ENCODE assay signal across 16 mouse cellular contexts in the genomic region with DNA sequence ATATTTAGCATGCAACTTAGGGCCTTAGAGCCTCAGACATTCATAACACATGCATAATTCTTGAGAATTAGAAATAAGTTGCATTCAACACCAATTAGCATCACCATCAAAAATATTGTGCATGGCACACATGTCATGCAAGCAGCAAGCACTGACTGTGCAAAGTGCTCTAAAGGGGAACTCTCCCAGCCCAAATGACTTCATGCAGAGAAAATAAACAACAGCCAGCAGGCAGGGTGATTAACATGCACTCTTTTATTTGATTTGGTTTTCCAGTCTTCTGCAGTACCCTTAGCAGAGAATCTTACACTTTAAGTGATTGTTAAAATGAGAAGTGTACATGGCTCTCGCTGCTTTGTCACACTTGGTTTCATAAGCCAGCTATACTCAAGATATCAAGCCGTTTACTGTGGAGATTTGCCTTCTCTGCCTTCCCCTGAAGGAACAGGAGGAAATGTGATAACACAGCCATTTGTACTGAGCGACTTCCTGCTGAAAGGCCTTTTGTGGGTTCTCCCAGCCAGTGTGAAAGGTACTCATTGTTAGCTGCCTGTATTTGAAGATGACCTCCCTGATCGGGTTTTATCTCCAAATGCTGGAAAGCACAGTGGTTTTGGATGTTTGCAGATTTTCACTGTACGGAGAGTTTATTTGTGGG.
DNase-seq lines count a peak whose midpoint lies in the region; ATAC-seq lines count a peak whose summit lies in the region.
"Had no signal": no experiment of that assay in that cellular context is flagged by ENCODE, and none has a peak within 500 bp of the region (broad histone marks: within the 10 kb centered on the region; RNA-seq: fewer than 3 reads in every experiment).

No protein-coding gene starts in this region.

- no peak overlapping the region for H3K9ac ChIP-seq in heart, embryonic 12.5 days
- H3K9ac ChIP-seq: embryonic facial prominence, embryonic 13.5 days; forebrain, embryonic 13.5 days; heart, embryonic 15.5 days; intestine, embryonic 15.5 days; midbrain, embryonic 12.5 days had no signal

- no peaks in the 10 kb centered on the region for H3K36me3 ChIP-seq in heart, embryonic 12.5 days
- H3K36me3 ChIP-seq: embryonic facial prominence, embryonic 13.5 days; heart, embryonic 15.5 days; intestine, embryonic 15.5 days; midbrain, embryonic 12.5 days had no signal

- no peaks in the 10 kb centered on the region for H3K9me3 ChIP-seq in heart, embryonic 12.5 days (replicated peaks)
- H3K9me3 ChIP-seq: embryonic facial prominence, embryonic 13.5 days; forebrain, embryonic 13.5 days; heart, embryonic 15.5 days; intestine, embryonic 15.5 days; midbrain, embryonic 12.5 days had no signal

- H3K4me1 ChIP-seq in heart, embryonic 12.5 days (replicated peaks) = 0 out of 2 replicates have a peak, but pooled peaks cover 4% of the 10 kb centered on the region
- H3K4me1 ChIP-seq: heart, embryonic 15.5 days; intestine, embryonic 15.5 days; midbrain, embryonic 12.5 days had no signal

- no peak overlapping the region for H3K4me3 ChIP-seq in heart, embryonic 12.5 days
- H3K4me3 ChIP-seq: embryonic facial prominence, embryonic 13.5 days; forebrain, embryonic 13.5 days; heart, embryonic 15.5 days; intestine, embryonic 15.5 days; midbrain, embryonic 12.5 days had no signal

- peak; percentile 33; the same call in 1 of the 2 replicates for ATAC-seq in heart, embryonic 12.5 days (ENCODE audit: insufficient number of reproducible peaks, low FRiP score)
- ATAC-seq in megakaryocyte progenitor cell, adult 5-6 weeks (replicated peaks; ENCODE audit: poor library complexity) = peak; percentile 87
- ATAC-seq: forebrain, embryonic 13.5 days; intestine, embryonic 15.5 days had no signal

- H3K27ac ChIP-seq in heart, embryonic 12.5 days (ENCODE audit: poor library complexity, severe bottlenecking) = peak overlapping the region; percentile 18
- H3K27ac ChIP-seq: embryonic facial prominence, embryonic 13.5 days; forebrain, embryonic 13.5 days; heart, embryonic 15.5 days; intestine, embryonic 15.5 days; midbrain, embryonic 12.5 days had no signal

- intact Hi-C loops in heart, postnatal 10 days (cut with DNase I) = no loop called here

- whole genome bisulfite sequencing in heart, embryonic 12.5 days = 15% methylated on average over 5 of the region's 5 CpGs

- no peak for DNase-seq in heart, postnatal 10 days
- DNase-seq in MEL-GATA-1-ER (ENCODE audit: extremely low read depth, low read depth) = peak; percentile 10
- DNase-seq in embryo, embryonic 11 days = peak; percentile 19
- DNase-seq in frontal cortex, postnatal 10 days (ENCODE audit: low spot score in 2 of 2) = no peak
- DNase-seq in cerebellum, postnatal 10 days = no peak
- DNase-seq in c-Kit-positive CD71-positive TER-119-positive erythroid progenitor cells, embryonic 14.5 days (ENCODE audit: low spot score) = no peak
- DNase-seq: cerebellum, adult 18-20 months; kidney, postnatal 10 days had no signal

- 0 out of 2 replicates have a peak overlapping the region, but pooled peaks have one; percentile 16 for H3K4me2 ChIP-seq in heart, embryonic 12.5 days
- H3K4me2 ChIP-seq: embryonic facial prominence, embryonic 13.5 days; forebrain, embryonic 13.5 days; heart, embryonic 15.5 days; intestine, embryonic 15.5 days; liver, embryonic 11.5 days; midbrain, embryonic 12.5 days had no signal

- no peaks in the 10 kb centered on the region for H3K27me3 ChIP-seq in heart, embryonic 12.5 days (replicated peaks)
- H3K27me3 ChIP-seq: embryonic facial prominence, embryonic 13.5 days; forebrain, embryonic 13.5 days; heart, embryonic 15.5 days; intestine, embryonic 15.5 days; midbrain, embryonic 12.5 days had no signal

Comparison
In these comparisons a context has a peak if more than half of its experiments do, and no peak if none do; other contexts are left out.
1. DNase-seq: peak in MEL-GATA-1-ER (single experiment) and embryo, embryonic 11 days (single experiment); none in heart, postnatal 10 days (0 of 2), frontal cortex, postnatal 10 days (0 of 2), cerebellum, postnatal 10 days (0 of 2) and c-Kit-positive CD71-positive TER-119-positive erythroid progenitor cells, embryonic 14.5 days (single experiment).